Mouse (Mus musculus): ENCODE measurements around the gene 4930442H23Rik. TPM values are rescaled to one million over a fixed set of nuclear protein-coding genes. Genes with fewer than 3 reads are reported as not detected.

Gene 4930442H23Rik
- polyA plus RNA-seq, 1 experiment from 2014 or later = not detected

DNA sequence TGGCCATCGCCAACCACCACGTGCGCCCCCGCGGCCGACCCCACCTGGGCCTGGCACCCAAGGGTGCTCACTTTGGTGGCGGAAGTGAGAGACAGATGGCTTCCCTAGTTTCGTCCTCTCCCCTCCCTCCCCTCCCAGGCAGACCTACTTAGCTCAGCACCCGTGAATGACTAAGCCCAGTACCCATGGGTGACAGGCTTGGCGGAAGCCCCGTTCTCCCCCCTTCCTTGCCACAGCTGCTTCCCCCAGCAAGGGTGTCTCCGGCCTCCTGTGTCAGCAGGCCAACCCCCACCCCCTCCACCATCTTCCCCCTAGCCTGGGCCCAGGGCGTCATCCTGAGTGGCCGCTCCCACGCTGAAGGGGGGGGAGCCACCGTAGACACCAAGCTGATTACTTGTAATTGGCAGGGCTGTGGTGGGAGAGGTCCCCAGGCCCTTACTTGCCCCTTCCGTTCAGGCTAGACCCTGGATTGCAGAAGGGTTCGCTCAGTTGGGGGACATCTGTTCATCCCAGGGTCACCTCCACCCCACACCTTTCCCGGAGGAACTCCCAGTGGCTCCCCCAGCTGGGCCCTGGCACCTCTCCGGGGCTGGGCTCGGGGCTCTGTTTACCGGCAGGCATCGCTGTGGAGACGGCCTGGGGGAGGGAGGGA, 45.4 kb downstream of the 4930442H23Rik start:
- peak overlapping the region; percentile 80 to 97 for H3K4me3 ChIP-seq (ENCODE audit: control insufficient read depth in 1 of 2, insufficient read depth in 1 of 2, low read depth in 1 of 2, low read length in 2 of 2)
- H3K36me3 ChIP-seq (ENCODE audit: control insufficient read depth, insufficient read depth, low read length) = 0 out of 2 replicates have a peak, but pooled peaks cover 6% of the 10 kb centered on the region
- H3K27ac ChIP-seq (replicated peaks in 1 of 2; ENCODE audit: control insufficient read depth in 1 of 2, insufficient read depth in 1 of 2, low read depth in 2 of 2, low read length in 2 of 2) = peak overlapping the region; percentile 88 to 94
- H3K27me3 ChIP-seq (ENCODE audit: control insufficient read depth, insufficient read depth, low read length) = peaks cover 5% of the 10 kb centered on the region
- peaks cover 38 to 61% of the 10 kb centered on the region in 2 experiments for H3K4me1 ChIP-seq (ENCODE audit: control insufficient read depth in 2 of 2, insufficient read depth in 2 of 2, low read length in 2 of 2)
- peak overlapping the region; percentile 94 for H3K4me2 ChIP-seq (ENCODE audit: low read length)
- under 1% methylated on average over 20 of the region's 24 CpGs for WGBS
- ATAC-seq (ENCODE audit: insufficient number of reproducible peaks, insufficient read depth, low FRiP score, low read depth) = no peak
- H3K9me3 ChIP-seq (ENCODE audit: control insufficient read depth, low read length) = no peaks in the 10 kb centered on the region
- peak overlapping the region; percentile 90 for H3K9ac ChIP-seq (ENCODE audit: low read length)

DNA sequence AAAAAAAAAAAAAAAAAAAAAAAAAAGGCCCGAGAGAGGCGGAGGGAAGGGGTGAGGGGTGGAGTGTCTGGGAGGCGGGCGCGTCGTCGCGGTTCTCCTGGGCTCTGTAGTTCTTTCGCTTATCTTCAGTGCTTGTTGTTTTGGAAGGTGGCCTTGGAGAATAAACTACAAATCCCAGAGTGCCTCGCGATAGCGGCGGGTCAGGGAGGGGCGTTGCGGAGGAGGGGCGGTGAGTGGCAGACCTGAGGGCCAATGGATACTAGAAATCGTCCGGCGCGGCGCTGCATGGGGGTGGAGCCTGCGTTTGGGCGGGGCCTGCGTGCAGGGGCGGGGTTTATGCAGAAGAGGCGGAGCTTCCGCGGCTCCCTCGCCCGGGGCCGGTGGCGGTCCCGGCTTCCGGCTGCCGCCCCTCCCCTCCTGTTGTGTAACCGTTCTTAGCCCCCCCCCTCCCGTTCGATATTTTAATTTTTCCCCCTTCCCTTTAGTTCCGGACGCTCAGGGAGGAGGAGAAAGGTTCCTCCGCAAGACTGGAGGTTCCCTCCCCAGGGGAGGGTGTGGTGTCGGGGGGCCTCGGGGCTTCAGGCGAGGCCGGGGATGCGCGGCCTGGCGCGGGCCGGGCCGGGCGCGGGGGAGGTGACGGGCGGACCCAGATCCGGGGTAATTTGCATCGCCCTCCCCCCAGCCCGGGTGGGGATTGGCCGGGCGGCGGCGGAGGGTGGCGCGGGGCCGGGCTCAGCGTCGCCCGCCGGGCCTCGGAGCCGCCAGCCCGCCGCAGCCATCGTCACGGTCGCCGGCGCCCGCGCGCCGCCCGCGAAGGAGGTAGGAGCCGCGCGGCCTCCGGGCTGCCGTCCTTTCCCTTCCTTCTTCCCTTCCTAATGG, 46.2 kb downstream of the 4930442H23Rik start:
- H3K36me3 ChIP-seq (ENCODE audit: control insufficient read depth, insufficient read depth, low read length) = 0 out of 2 replicates have a peak, but pooled peaks cover 6% of the 10 kb centered on the region
- H3K9ac ChIP-seq (ENCODE audit: low read length) = peak overlapping the region; percentile 99
- H3K9me3 ChIP-seq (ENCODE audit: control insufficient read depth, low read length) = no peaks in the 10 kb centered on the region
- peak overlapping the region; percentile 99 for H3K4me2 ChIP-seq (ENCODE audit: low read length)
- H3K4me3 ChIP-seq (ENCODE audit: control insufficient read depth in 1 of 2, insufficient read depth in 1 of 2, low read depth in 1 of 2, low read length in 2 of 2) = peak overlapping the region; percentile 94 to 97
- H3K27me3 ChIP-seq (ENCODE audit: control insufficient read depth, insufficient read depth, low read length) = peaks cover 5% of the 10 kb centered on the region
- peaks cover 36 to 54% of the 10 kb centered on the region in 2 experiments for H3K4me1 ChIP-seq (ENCODE audit: control insufficient read depth in 2 of 2, insufficient read depth in 2 of 2, low read length in 2 of 2)
- ATAC-seq (ENCODE audit: insufficient number of reproducible peaks, insufficient read depth, low FRiP score, low read depth) = peak; percentile 85
- WGBS = under 1% methylated on average over 77 of the region's 89 CpGs
- peak overlapping the region; percentile 88 to 99 for H3K27ac ChIP-seq (replicated peaks in 1 of 2; ENCODE audit: control insufficient read depth in 1 of 2, insufficient read depth in 1 of 2, low read depth in 2 of 2, low read length in 2 of 2)

- H3K27ac ChIP-seq (replicated peaks in 1 of 2; ENCODE audit: control insufficient read depth in 1 of 2, insufficient read depth in 1 of 2, low read depth in 2 of 2, low read length in 2 of 2) = peak overlapping the region; percentile 98 to 99
- H3K27me3 ChIP-seq (ENCODE audit: control insufficient read depth, insufficient read depth, low read length) = peaks cover 5% of the 10 kb centered on the region
- peak overlapping the region; percentile 99 for H3K4me2 ChIP-seq (ENCODE audit: low read length)
- no peaks in the 10 kb centered on the region for H3K9me3 ChIP-seq (ENCODE audit: control insufficient read depth, low read length)
- H3K4me3 ChIP-seq (ENCODE audit: control insufficient read depth in 1 of 2, insufficient read depth in 1 of 2, low read depth in 1 of 2, low read length in 2 of 2) = peak overlapping the region; percentile 94 to 97
- peak overlapping the region; percentile 99 for H3K9ac ChIP-seq (ENCODE audit: low read length)
- 0 out of 2 replicates have a peak, but pooled peaks cover 3% of the 10 kb centered on the region for H3K36me3 ChIP-seq (ENCODE audit: control insufficient read depth, insufficient read depth, low read length)
- peaks cover 31 to 46% of the 10 kb centered on the region in 2 experiments for H3K4me1 ChIP-seq (ENCODE audit: control insufficient read depth in 2 of 2, insufficient read depth in 2 of 2, low read length in 2 of 2)
- peak; percentile 13; the same call in 1 of the 2 replicates for ATAC-seq (ENCODE audit: insufficient number of reproducible peaks, insufficient read depth, low FRiP score, low read depth)
- under 1% methylated on average over 43 of the region's 50 CpGs for WGBS
These were observed 46.9 kb downstream of the 4930442H23Rik start for GRCm38 (mm10) chr10:81136706-81137231.

DNA sequence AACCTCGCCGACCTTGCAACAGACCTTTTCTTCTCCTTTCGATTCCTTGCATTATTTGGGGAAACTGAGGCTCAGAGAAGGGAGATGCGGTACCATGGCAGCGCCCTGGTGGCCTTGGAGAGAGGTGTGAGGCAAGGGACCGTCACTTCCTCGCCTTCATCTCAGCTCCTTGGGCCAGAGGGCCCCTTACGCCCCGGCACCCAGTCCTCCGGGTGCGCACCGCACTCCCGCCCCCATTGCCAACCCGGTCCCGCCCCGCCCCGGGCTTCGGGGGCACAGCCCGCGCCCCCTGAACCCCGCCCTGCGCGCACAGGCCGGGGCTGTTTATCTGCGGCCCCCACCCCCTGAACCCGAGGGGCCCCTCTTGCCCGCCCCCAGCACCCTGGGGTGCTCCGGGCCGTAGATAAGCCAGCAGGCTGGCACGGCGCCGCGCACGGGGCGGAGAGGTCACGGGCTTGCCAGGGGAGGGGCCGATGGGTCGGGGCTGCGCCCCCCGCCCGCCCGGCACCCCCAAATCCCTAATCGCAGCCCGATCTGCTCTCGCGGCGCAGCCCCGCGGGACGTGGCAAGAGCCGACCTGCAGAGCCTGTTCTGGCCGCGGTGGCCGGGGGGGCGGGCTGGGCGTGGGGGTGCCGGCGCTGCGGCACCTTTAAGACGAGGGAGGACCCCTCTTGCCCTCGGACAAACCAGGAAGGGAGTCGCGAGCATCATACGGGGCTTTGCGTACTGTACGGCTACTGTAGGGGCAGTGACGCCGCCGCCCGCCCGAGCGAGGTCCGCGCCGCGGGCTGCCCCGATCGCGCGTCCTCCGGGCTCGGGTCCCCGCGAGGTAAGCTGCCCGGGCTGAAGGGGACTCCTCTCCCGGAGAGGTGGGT, 47.6 kb downstream of the 4930442H23Rik start:
- H3K4me3 ChIP-seq (ENCODE audit: control insufficient read depth in 1 of 2, insufficient read depth in 1 of 2, low read depth in 1 of 2, low read length in 2 of 2) = peak overlapping the region; percentile 94 to 97
- WGBS = under 1% methylated on average over 60 of the region's 86 CpGs
- H3K36me3 ChIP-seq (ENCODE audit: control insufficient read depth, insufficient read depth, low read length) = no peaks in the 10 kb centered on the region
- H3K4me1 ChIP-seq (ENCODE audit: control insufficient read depth in 2 of 2, insufficient read depth in 2 of 2, low read length in 2 of 2) = peaks cover 26 to 39% of the 10 kb centered on the region in 2 experiments
- H3K4me2 ChIP-seq (ENCODE audit: low read length) = peak overlapping the region; percentile 99
- H3K27ac ChIP-seq (replicated peaks in 1 of 2; ENCODE audit: control insufficient read depth in 1 of 2, insufficient read depth in 1 of 2, low read depth in 2 of 2, low read length in 2 of 2) = peak overlapping the region; percentile 98 to 99
- H3K9ac ChIP-seq (ENCODE audit: low read length) = peak overlapping the region; percentile 99
- no peaks in the 10 kb centered on the region for H3K9me3 ChIP-seq (ENCODE audit: control insufficient read depth, low read length)
- ATAC-seq (ENCODE audit: insufficient number of reproducible peaks, insufficient read depth, low FRiP score, low read depth) = peak; percentile 20
- H3K27me3 ChIP-seq (ENCODE audit: control insufficient read depth, insufficient read depth, low read length) = peaks cover 5% of the 10 kb centered on the region

- Histone ChIP-seq H3K27ac (replicated peaks in 1 of 2; ENCODE audit: control insufficient read depth in 1 of 2, insufficient read depth in 1 of 2, low read depth in 2 of 2, low read length in 2 of 2) (peak within 1 kb of the TSS; percentile 45 to 99; a peak in 3 of 4 replicates), H3K4me2 (ENCODE audit: low read length) (peak within 1 kb of the TSS; percentile 99), H3K36me3 (ENCODE audit: control insufficient read depth, insufficient read depth, low read length) (no peaks in the 10 kb centered on the region), H3K27me3 (ENCODE audit: control insufficient read depth, insufficient read depth, low read length) (peaks cover 5% of the 10 kb centered on the region), H3K9ac (ENCODE audit: low read length) (peak within 1 kb of the TSS; percentile 99), H3K4me1 (ENCODE audit: control insufficient read depth in 2 of 2, insufficient read depth in 2 of 2, low read length in 2 of 2) (peaks cover 20 to 30% of the 10 kb centered on the region in 2 experiments), H3K4me3 (ENCODE audit: control insufficient read depth in 1 of 2, insufficient read depth in 1 of 2, low read depth in 1 of 2, low read length in 2 of 2) (peak within 1 kb of the TSS; percentile 94 to 97), H3K9me3 (ENCODE audit: control insufficient read depth, low read length) (no peaks in the 10 kb centered on the region)
- ATAC-seq (ENCODE audit: insufficient number of reproducible peaks, insufficient read depth, low FRiP score, low read depth) = no peak
- WGBS = 3% methylated on average over 39 of the region's 41 CpGs
These were observed 48.5 kb downstream of the 4930442H23Rik start, which contains the start of gene Zbtb7a for GRCm38 (mm10) chr10:81134966-81135681. TSS of gene Zbtb7a (plus strand) at chr10:81135220.

DNA sequence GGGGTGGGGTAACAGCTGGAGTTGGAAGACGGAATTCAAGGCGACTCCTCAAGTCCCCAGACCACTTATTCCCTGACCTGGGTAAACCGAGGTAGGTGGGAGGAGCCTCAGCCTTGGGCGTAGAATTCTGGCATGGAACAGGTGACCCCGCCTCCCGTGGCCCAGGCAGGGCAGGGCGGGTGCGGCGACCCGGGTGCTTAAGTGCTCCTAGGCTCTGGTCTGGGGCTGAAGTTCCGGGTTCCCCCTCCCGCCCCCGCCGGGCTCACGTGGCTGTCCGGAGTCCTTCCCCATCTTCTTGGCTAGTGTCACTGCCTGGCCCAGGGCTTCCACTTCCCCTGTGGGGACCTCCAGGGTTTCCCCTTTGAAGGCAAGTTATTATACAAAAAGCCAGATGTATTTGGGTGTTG, 49.5 kb downstream of the 4930442H23Rik start:
- no peak for ATAC-seq (ENCODE audit: insufficient number of reproducible peaks, insufficient read depth, low FRiP score, low read depth)
- 3% methylated on average over 16 of the region's 16 CpGs for WGBS
- Histone ChIP-seq H3K4me2 (ENCODE audit: low read length) (peak overlapping the region; percentile 99), H3K9ac (ENCODE audit: low read length) (0 out of 2 replicates have a peak overlapping the region, but pooled peaks have one; percentile 9), H3K36me3 (ENCODE audit: control insufficient read depth, insufficient read depth, low read length) (no peaks in the 10 kb centered on the region), H3K9me3 (ENCODE audit: control insufficient read depth, low read length) (no peaks in the 10 kb centered on the region), H3K27ac (replicated peaks in 1 of 2; ENCODE audit: control insufficient read depth in 1 of 2, insufficient read depth in 1 of 2, low read depth in 2 of 2, low read length in 2 of 2) (no peak overlapping the region), H3K4me3 (ENCODE audit: control insufficient read depth in 1 of 2, insufficient read depth in 1 of 2, low read depth in 1 of 2, low read length in 2 of 2) (peak overlapping the region in 1 of 2 experiments; percentile 94; a peak in 1 of 4 replicates), H3K27me3 (ENCODE audit: control insufficient read depth, insufficient read depth, low read length) (peaks cover 5% of the 10 kb centered on the region), H3K4me1 (ENCODE audit: control insufficient read depth in 2 of 2, insufficient read depth in 2 of 2, low read length in 2 of 2) (peaks cover 15 to 25% of the 10 kb centered on the region in 2 experiments)

Data from heart, embryonic 14.5 days (tissue).